Mouse (Mus musculus) embryonic stem cell, embryonic (primary cell): ENCODE measurements around the gene Nectin2.

ENCODE experiments used
- CTCF ChIA-PET, 4 experiments: fragments of 300-600 bp in 2 of 4; fragments of 350-600 bp in 2 of 4; sonication (Branson Sonifier 250); formaldehyde crosslinking; loops; one replicate each; lab custom pipeline; 2022; ENCODE audit warnings: inconsistent platforms in 2 of 4; lab: Charles Lee
- POLR2A ChIA-PET, 4 experiments: fragments of 300-600 bp in 2 of 4; fragments of 350-600 bp in 2 of 4; sonication (Branson Sonifier 250); formaldehyde crosslinking; loops; one replicate each; lab custom pipeline; 2022; ENCODE audit warnings: antibody characterized with exemption in 4 of 4, inconsistent platforms in 1 of 4; lab: Charles Lee

Gene Nectin2

GRCm38 (mm10) chr7:19755008-19755407 lies 4.7 kb upstream of the Nectin2 start:
- POLR2A ChIA-PET, result interaction anchor here (1.0 to 7.0 kb wide), 11 partner anchors 9 to 40 kb away, joined by 4 to 63 read pairs (median 5); partner anchors contain the start of genes Bcam (in 3 of the 4) and Tomm40 (in 1 of the 4)
- CTCF ChIA-PET, result interaction anchor here (0.7 to 4.4 kb wide), 20 partner anchors 8 to 136 kb away, joined by 3 to 30 read pairs (median 4); partner anchors contain the start of gene Cblc (in 1 of the 4)

- POLR2A ChIA-PET, result interaction anchor here (0.6 to 7.0 kb wide), 26 partner anchors 9 to 206 kb away, joined by 3 to 63 read pairs (median 4); partner anchors contain the start of genes Bcam (in 3 of the 4), Tomm40 (in 3 of the 4) and Cblc (in 1 of the 4)
- CTCF ChIA-PET, result interaction anchor here (0.6 to 4.4 kb wide), 34 partner anchors 9 to 202 kb away, joined by 3 to 30 read pairs (median 4); partner anchors contain the start of genes Bcam (in 1 of the 4), Cblc (in 1 of the 4) and Tomm40 (in 1 of the 4)
These were observed 3.8 kb upstream of the Nectin2 start for GRCm38 (mm10) chr7:19754065-19754464.

GRCm38 (mm10) chr7:19753587-19753986 lies 3.3 kb upstream of the Nectin2 start:
- CTCF ChIA-PET, result interaction anchor here (0.6 to 4.4 kb wide), 34 partner anchors 10 to 203 kb away, joined by 3 to 30 read pairs (median 5); partner anchors contain the start of genes Bcam (in 1 of the 4), Cblc (in 1 of the 4) and Tomm40 (in 1 of the 4)

GRCm38 (mm10) chr7:19752652-19753051 lies 2.4 kb upstream of the Nectin2 start:
- ChIA-PET CTCF (interaction anchor here in 3 of 4 experiments (0.8 to 4.4 kb wide), 15 partner anchors 11 to 119 kb away, joined by 3 to 30 read pairs (median 7); partner anchors contain the start of genes Cblc (in 1 of the 3) and Tomm40 (in 1 of the 3)), POLR2A (interaction anchor here in 3 of 4 experiments (0.6 to 7.0 kb wide), 14 partner anchors 10 to 62 kb away, joined by 3 to 63 read pairs (median 6); partner anchors contain the start of genes Bcam (in 2 of the 3) and Cblc (in 1 of the 3))

More at GRCm38 (mm10) chr7:19753587-19753986, 3.3 kb upstream of the Nectin2 start:
- POLR2A ChIA-PET, result interaction anchor here (0.6 to 7.0 kb wide), 27 partner anchors 8 to 206 kb away, joined by 3 to 63 read pairs (median 4); partner anchors contain the start of genes Bcam (in 3 of the 4), Tomm40 (in 2 of the 4) and Cblc (in 1 of the 4)

GRCm38 (mm10) chr7:19751070-19751383 lies 744 bp upstream of the Nectin2 start:
- POLR2A ChIA-PET, result interaction anchor here in 3 of 4 experiments (0.7 to 7.0 kb wide), 15 partner anchors 9 to 120 kb away, joined by 3 to 63 read pairs (median 5); partner anchors contain the start of genes Bcam (in 2 of the 3) and Clptm1 (in 1 of the 3)
- CTCF ChIA-PET, result interaction anchor here (0.6 to 4.3 kb wide), 23 partner anchors 10 to 251 kb away, joined by 3 to 41 read pairs (median 5); partner anchors contain the start of genes Bcam (in 1 of the 4) and Tomm40 (in 1 of the 4)

- POLR2A ChIA-PET, result interaction anchor here (0.5 to 2.6 kb wide), 42 partner anchors 8 to 323 kb away, joined by 3 to 29 read pairs (median 4); partner anchors contain the start of genes Apoe (in 3 of the 4), Bcam (in 2 of the 4), Clptm1 (in 1 of the 4) and Tomm40 (in 1 of the 4)
- CTCF ChIA-PET, result interaction anchor here (0.5 to 4.3 kb wide), 43 partner anchors 9 to 458 kb away, joined by 3 to 41 read pairs (median 4); partner anchors contain the start of genes Tomm40 (in 2 of the 4), Cblc (in 1 of the 4) and Exoc3l2 (in 1 of the 4)
These were observed 680 bp downstream of the Nectin2 start for GRCm38 (mm10) chr7:19749389-19750216.

GRCm38 (mm10) chr7:19748219-19749195 lies 1.8 kb downstream of the Nectin2 start:
- ChIA-PET CTCF (interaction anchor here (0.5 to 3.4 kb wide), 33 partner anchors 8 to 457 kb away, joined by 3 to 41 read pairs (median 4); partner anchors contain the start of genes Tomm40 (in 2 of the 4), Cblc (in 1 of the 4) and Exoc3l2 (in 1 of the 4)), POLR2A (interaction anchor here in 3 of 4 experiments (0.6 to 2.6 kb wide), 40 partner anchors 8 to 162 kb away, joined by 3 to 29 read pairs (median 4); partner anchors contain the start of genes Apoe (in 2 of the 3), Bcam (in 2 of the 3), Apoc1 (in 1 of the 3) and Clptm1 (in 1 of the 3))

- ChIA-PET POLR2A (interaction anchor here in 2 of 4 experiments (0.6 to 2.6 kb wide), 16 partner anchors 12 to 161 kb away, joined by 3 to 23 read pairs (median 5); partner anchors contain the start of genes Bcam (in 2 of the 2), Apoc1 (in 1 of the 2), Apoe (in 1 of the 2) and Clptm1 (in 1 of the 2)), CTCF (interaction anchor here in 3 of 4 experiments (0.7 to 2.1 kb wide), 3 partner anchors 53 to 154 kb away, joined by 3 to 17 read pairs (median 4); no protein-coding TSS in a partner anchor)
These were observed 2.7 kb downstream of the Nectin2 start for GRCm38 (mm10) chr7:19747420-19748218.

GRCm38 (mm10) chr7:19746426-19747201 lies 3.7 kb downstream of the Nectin2 start:
- POLR2A ChIA-PET, result interaction anchor here in 2 of 4 experiments (0.6 to 7.3 kb wide), 4 partner anchors 24 to 72 kb away, joined by 3 to 70 read pairs (median 5); partner anchors contain the start of genes Apoe (in 1 of the 2) and Bcam (in 1 of the 2)
- CTCF ChIA-PET, result interaction anchor here in 1 of 4 experiments (0.8 kb wide), 1 partner anchor 223 kb away, joined by 4 read pairs; no protein-coding TSS in a partner anchor

GRCm38 (mm10) chr7:19745971-19746370 lies 4.3 kb downstream of the Nectin2 start:
- POLR2A ChIA-PET, result interaction anchor here in 2 of 4 experiments (1.4 to 7.3 kb wide), 3 partner anchors 14 to 78 kb away, joined by 5 to 70 read pairs (median 6); partner anchors contain the start of gene Apoe (in 1 of the 2)
- CTCF ChIA-PET, result interaction anchor here in 1 of 4 experiments (0.8 kb wide), 1 partner anchor 223 kb away, joined by 4 read pairs; no protein-coding TSS in a partner anchor

- CTCF ChIA-PET, result interaction anchor here in 2 of 4 experiments (0.6 to 1.0 kb wide), 3 partner anchors 11 to 172 kb away, joined by 3 read pairs; no protein-coding TSS in a partner anchor
- POLR2A ChIA-PET, result interaction anchor here (0.6 to 7.3 kb wide), 12 partner anchors 9 to 155 kb away, joined by 3 to 70 read pairs (median 4); partner anchors contain the start of genes Apoe (in 2 of the 4) and Tomm40 (in 1 of the 4)
These were observed 5.5 kb downstream of the Nectin2 start for GRCm38 (mm10) chr7:19744590-19745385.

GRCm38 (mm10) chr7:19743791-19744190 lies 6.5 kb downstream of the Nectin2 start:
- ChIA-PET POLR2A (interaction anchor here in 2 of 4 experiments (1.8 to 7.3 kb wide), 4 partner anchors 26 to 46 kb away, joined by 4 to 70 read pairs (median 54); partner anchors contain the start of genes Tomm40 (in 2 of the 2) and Apoe (in 1 of the 2)), CTCF (interaction anchor here in 2 of 4 experiments (1.0 to 1.3 kb wide), 2 partner anchors 75 to 384 kb away, joined by 3 to 4 read pairs; no protein-coding TSS in a partner anchor)

- ChIA-PET CTCF (interaction anchor here in 3 of 4 experiments (0.6 to 2.6 kb wide), 15 partner anchors 11 to 153 kb away, joined by 3 to 41 read pairs (median 6); partner anchors contain the start of gene Tomm40 (in 1 of the 3)), POLR2A (interaction anchor here (0.7 to 7.3 kb wide), 38 partner anchors 8 to 379 kb away, joined by 3 to 70 read pairs (median 7); partner anchors contain the start of genes Apoe (in 2 of the 4), Nectin2 (in 2 of the 4), Tomm40 (in 2 of the 4) and Apoc1 (in 1 of the 4))
These were observed 7.8 kb downstream of the Nectin2 start for GRCm38 (mm10) chr7:19742468-19742867.
